Mouse (Mus musculus) left cerebral cortex, postnatal 36 days (tissue): ENCODE results near the gene Upk2. TPM values are rescaled to one million over a fixed set of nuclear protein-coding genes. Genes with fewer than 3 reads are reported as not detected.
"Not testable (repeated sequence)": the region's sequence is repeated elsewhere in the genome, so short reads cannot be mapped to it uniquely, and the experiment has no call there.

Experiments used
- DNase-seq, 2 experiments: peaks; one replicate each; pipeline ENCODE4 v3.0.0; 2021 to 2022; ENCODE audit warnings: low spot score in 2 of 2, mixed read lengths in 1 of 2
- intact Hi-C: fragments of 180-260 bp; cut with DNase I; formaldehyde crosslinking; loops from one replicate; pipeline ENCODE4 v1.15.1; 2025
- total RNA-seq, 2 experiments: library from RNA; stranded (reverse); gene quantifications; 2 replicates each; pipeline ENCODE4 v1.2.3; 2021

Gene Upk2
- total RNA-seq, 2 experiments from 2014 or later = not detected

DNA sequence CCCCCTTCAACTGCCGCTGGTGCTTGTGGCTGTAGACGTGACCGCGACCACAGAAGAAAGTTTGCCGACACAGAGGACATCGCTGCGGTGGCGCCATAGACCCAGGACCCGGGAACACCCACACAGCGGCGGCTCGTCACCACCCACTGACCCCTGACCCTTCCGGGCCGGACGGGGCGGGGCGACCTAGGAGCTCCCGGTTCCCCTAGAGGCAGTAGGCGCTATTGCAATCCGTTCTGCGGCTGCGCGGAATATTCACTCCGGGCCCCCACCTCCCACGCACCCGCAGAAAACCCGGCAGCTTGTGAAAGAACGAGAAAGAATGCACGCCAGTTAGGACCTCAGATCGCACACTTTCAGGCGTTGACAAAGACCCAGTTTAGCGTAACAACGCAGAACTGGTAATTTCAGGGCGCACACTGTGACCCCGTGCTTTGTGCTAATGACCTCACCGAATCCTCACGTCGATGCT lies 36.8 kb downstream of the Upk2 start:
- intact Hi-C loops = no loop called here

DNA sequence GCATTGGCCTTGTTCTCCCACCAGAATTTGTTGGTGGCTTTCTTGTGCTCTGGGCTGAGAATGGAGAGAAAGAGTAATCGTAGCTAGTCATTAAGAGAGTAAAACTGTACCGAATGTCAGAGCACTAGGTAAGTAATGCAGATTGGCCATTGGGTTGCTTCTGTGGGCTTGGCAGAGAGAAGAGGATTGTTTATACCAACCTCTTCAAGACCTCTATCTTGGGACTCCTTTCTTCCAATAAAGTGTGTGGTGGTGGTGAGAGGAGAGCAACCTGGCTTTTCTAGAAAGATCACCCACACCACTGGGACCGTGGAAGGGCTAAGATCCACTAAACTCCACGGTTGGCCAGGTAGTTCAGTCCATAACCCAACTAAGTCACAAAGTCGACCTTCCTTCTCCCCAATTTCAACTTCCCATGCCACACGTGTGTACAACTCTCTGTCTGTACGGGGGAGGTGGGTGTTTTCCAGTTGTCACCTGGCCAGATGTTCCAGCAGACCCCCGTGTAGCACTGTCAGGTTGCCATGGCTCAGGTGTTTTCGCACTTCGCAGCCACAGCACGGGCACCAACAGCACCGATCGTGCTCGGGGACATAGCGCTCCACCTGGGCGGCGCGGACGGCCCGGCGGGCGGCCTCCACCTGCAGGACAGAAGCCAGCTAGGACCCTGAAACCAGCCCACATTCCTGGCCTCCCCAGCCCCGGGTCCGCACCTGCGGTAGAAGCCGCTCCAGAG lies 37.5 kb downstream of the Upk2 start:
- intact Hi-C loops = no loop called here
- DNase-seq = no peak

More for the DNA sequence above, 36.8 kb downstream of the Upk2 start:
- DNase-seq = peak; percentile 94 to 96

DNA sequence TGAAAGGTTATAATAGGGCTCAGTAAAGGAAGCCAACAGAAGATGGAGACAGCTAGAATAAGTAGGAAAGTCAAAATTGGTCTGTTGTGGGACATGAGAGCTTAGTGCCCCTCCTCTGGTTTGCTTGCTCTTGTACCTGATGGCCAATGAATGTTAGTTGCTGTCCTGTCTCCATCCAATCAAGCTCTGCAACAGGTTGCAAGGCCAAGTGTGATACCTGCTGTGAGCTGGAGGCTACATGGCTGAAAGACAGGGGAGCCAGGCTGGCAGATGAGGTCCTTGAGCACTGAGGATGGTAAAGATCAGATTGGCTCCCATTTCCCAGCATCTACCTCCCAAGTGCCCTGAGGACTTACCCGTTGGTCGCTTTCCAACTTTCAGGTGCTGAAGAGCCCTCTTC lies 42.0 kb downstream of the Upk2 start:
- intact Hi-C loops = no loop called here
- DNase-seq = no peak

DNA sequence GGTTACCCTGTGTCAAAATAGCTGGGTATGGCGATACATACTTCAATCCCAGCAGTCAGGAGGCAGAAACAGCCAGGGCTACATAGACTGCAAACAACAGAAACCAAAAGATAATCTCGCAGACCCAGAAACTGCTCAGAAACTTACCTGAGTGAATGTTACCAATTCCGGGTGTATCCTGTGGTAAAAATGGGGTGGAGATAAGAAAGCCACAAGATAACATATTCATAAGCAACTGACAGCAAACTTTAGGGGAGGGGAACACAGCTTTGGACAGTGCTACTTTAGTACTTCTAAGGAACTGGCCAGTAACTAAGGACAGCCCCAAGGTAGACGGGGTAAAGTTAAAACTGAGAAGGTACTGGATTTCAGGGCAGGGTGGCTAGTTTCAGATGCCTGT lies 42.5 kb downstream of the Upk2 start:
- no peak for DNase-seq
- intact Hi-C loops = no loop called here

DNA sequence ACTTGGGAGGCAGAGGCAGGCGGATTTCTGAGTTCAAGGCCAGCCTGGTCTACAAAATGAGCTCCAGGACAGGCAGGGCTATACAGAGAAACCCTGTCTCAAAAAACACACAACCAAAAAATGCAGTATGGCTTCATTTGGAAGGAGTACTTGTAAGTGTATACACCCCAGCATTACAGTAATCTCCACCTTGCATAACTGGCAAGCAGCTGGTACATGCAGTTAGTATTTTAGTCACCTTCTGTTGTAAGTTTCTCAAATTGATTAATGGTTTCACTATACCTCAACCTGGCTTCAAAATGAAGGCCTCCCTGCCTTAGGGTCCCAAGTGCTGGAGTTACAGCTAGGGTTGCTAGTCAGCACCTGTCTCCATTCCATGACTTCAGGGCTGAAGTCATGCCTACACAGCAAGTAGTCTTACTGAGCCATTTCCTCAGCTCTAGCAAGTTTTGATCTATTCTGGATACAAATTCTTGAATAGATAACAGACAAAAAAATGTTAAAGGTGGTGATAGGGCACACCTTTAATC lies 43.1 kb downstream of the Upk2 start:
- intact Hi-C loops = no loop called here

DNA sequence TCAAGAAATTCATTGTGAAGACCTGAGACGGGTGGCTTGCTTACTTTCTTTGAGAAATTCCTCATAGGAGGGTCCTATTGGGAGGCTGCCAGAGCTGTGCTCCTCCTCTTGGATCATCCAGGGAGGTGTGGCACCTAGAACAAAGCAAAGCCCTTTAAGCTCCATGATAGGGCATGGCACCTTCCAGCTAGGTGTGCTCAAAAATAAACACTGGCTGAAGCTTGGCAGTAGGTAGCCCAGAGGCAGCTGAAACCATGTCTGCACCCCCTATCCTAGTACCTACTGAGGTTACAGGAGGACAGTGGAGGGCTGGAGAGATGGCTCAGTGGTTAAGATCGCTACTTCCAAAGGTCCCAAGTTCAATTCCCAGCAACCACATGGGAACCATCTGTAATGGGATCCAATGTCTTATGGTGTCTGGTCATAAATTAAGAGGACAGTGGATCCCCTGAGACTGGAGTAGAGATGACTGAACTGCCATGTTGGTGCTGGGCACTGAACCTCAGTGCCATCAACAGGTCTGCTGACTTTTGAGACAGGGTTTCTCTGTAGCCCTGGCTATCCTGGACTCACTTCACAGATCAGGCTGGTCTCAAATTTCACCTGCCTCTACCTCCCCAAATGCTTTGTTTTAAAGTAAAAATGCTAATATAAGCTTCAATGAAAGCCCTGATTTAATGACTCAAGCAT lies 44.0 kb downstream of the Upk2 start:
- DNase-seq = no peak
- intact Hi-C loops = no loop called here

More for the DNA sequence above, 43.1 kb downstream of the Upk2 start:
- no peak for DNase-seq

DNA sequence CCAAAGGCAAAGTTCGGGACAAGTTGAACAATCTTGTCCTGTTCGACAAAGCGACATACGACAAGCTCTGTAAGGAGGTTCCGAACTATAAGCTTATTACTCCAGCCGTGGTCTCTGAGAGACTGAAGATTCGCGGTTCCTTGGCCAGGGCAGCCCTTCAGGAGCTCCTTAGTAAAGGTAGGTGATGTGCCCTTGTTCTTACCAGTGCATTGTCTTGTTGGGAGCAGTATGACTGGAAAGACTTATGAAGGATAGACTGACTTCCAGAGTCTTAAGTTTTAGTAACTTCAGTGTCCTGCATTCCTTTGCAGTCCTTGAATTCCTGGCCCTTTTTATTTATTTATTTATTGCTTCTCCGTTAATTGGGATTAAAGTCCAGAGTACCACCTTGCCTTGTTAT lies 46.1 kb downstream of the Upk2 start:
- DNase-seq, intact Hi-C loops: not testable (repeated sequence)

DNA sequence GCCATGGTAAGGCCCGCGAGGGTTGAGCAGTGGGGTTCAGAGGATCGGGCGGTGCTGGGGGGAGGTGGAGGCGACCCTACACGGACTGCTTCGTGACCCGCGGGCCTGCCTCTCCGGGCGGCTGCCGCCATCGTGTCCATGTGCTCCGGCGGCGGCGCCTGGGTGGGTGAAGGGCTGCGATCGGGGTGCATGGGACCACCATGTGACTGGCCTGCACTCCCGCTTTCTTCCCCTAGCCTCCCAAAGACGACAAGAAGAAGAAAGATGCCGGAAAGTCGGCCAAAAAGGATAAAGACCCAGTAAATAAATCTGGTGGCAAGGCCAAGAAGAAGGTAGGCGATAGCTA lies 47.1 kb downstream of the Upk2 start:
- DNase-seq = no peak
- intact Hi-C loops = no loop called here

DNA sequence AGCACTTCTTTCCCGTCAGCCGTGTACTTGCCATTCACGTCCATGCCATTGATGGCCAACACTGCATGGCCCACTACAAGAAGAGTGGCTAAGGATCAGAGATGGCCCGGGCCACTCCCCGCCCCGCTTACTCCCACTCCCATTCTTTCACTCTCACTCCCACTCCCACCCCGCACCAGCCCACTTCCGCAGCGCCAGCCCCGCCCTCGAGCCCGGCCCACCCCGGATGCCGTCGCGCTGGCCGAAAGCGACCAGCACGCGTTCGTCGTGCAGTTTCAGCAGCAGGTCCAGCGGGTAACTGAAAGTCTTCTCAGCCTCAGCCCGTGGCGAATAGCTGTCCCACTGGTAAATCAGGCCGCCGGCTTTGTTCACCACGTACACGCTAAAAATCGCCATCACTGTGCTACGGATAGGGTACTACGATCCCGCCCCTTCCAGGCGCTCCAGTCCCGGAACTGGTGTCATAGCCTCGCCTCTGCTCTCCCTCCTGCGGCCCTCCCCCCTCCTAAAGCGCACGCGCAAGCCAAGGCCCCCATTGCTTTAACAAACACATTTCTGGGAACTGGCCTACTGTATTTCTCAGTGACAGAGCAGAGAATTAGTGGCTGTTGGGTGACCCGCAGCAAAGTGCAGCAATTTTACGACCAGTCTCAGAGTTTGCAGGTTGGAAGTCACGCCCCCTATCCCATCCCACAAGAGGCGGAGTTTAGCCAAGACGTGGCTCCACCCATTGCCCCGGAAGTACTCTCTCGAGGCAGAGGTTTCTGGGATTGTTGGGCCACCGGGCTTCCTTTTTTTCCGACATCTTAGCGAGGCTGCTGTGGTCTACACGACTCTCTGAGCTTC lies 47.6 kb downstream of the Upk2 start, which contains the start of the genes Rps25 and Trappc4:
Gene Rps25, plus strand, starts transcription at position 234 of the 846 bp plus-strand sequence.
Gene Trappc4, minus strand, starts transcription at position 695 of the 846 bp plus-strand sequence.
- DNase-seq = peak; percentile 91
- intact Hi-C loops = no loop called here

DNA sequence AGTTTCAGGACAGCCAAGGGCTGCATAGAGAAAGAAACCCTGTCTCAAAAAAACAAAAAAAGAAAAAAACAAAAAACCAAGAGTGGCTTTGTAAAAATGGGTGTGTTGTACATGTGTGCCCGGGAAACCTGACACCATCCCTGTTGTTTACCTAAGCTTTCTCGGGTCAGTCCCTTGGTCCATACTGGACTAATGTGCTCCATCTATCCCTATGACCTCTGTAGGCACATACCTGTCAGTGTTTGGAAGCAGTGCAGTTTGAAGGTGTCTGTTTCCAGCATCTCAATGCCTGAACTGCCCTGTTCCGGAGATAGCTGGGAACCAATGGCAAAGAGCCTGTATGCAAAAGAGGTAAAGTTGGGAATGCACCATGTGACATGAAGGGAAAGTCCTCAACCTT lies 49.8 kb downstream of the Upk2 start:
- no peak for DNase-seq
- intact Hi-C loops = no loop called here

Other genes starting within 250 kb of the Upk2 start
- gene Cbl, start 220.9 kb downstream of the Upk2 start, total RNA-seq = 10 to 100 TPM; 45.2 to 65.1 TPM
- gene Ccdc153, start 214.3 kb downstream of the Upk2 start, total RNA-seq = 1 to 10 TPM; 1.3 to 2.7 TPM
- under 1 TPM; 0.57 to 0.82 TPM for gene Pdzd3, start 203.5 kb downstream of the Upk2 start, total RNA-seq
- 10 to 100 TPM; 12.1 to 14.1 TPM for gene Nlrx1, start 186.4 kb downstream of the Upk2 start, total RNA-seq
- gene Abcg4, start 166.4 kb downstream of the Upk2 start, total RNA-seq = 10 to 100 TPM; 56.6 to 65.0 TPM
- 10 to 100 TPM; 24.4 to 31.8 TPM for gene Hinfp, start 149.3 kb downstream of the Upk2 start, total RNA-seq
- gene C2cd2l, start 134.7 kb downstream of the Upk2 start, total RNA-seq = 100 to 1,000 TPM; 213 to 219 TPM
- gene Dpagt1, start 129.0 kb downstream of the Upk2 start, total RNA-seq = 10 to 100 TPM; 12.3 to 15.8 TPM
- 10 to 100 TPM; 53.2 to 62.5 TPM for gene H2afx, start 120.3 kb downstream of the Upk2 start, total RNA-seq
- gene Hmbs, start 110.7 kb downstream of the Upk2 start, total RNA-seq = 10 to 100 TPM; 17.9 to 18.0 TPM
- gene Vps11, start 93.3 kb downstream of the Upk2 start, total RNA-seq = 10 to 100 TPM; 52.5 to 55.5 TPM
- 100 to 1,000 TPM; 113 to 146 TPM for gene Hyou1, start 75.5 kb downstream of the Upk2 start, total RNA-seq
- gene Slc37a4, start 58.1 kb downstream of the Upk2 start, total RNA-seq = 10 to 100 TPM; 27.6 to 33.4 TPM
- 100 to 1,000 TPM; 631 to 695 TPM for gene Rps25, start 47.8 kb downstream of the Upk2 start, total RNA-seq
- gene Trappc4, start 47.4 kb downstream of the Upk2 start, total RNA-seq = 10 to 100 TPM; 67.0 to 69.5 TPM
- 10 to 100 TPM; 17.6 to 20.7 TPM for gene Ccdc84, start 36.4 kb downstream of the Upk2 start, total RNA-seq
- not detected for gene Foxr1, start 13.8 kb downstream of the Upk2 start, total RNA-seq
- gene Bcl9l, start 27.8 kb upstream of the Upk2 start, total RNA-seq = 10 to 100 TPM; 58.1 to 70.0 TPM
- not detected for gene Cxcr5, start 106.9 kb upstream of the Upk2 start, total RNA-seq
- gene Ddx6, start 149.9 kb upstream of the Upk2 start, total RNA-seq = 100 to 1,000 TPM; 128 to 140 TPM
- under 1 TPM in 1 of 2 experiments, not detected in 1; 0.27 TPM for gene Treh, start 218.3 kb upstream of the Upk2 start, total RNA-seq